Mouse (Mus musculus) hindbrain, embryonic 14.5 days (tissue): ENCODE measurements at regions not wholly inside any gene's neighbourhood (a gene's known extent, or its start where the extent isn't known, plus 50 kb on each side); places are given as distances from the start of the nearest gene placed in this dataset.

Source experiments
- ATAC-seq: fragments of 200-750 bp; cut with Nextera tagmentation; 2 replicates; pipeline ENCODE4 v1.8.0; 2017; ENCODE audit warnings: moderate number of reproducible peaks, mild to moderate bottlenecking, moderate TSS enrichment, moderate library complexity; ENCODE audit not compliant: low FRiP score
- DNase-seq: peaks from one replicate; pipeline ENCODE4 v3.0.0-alpha.2; 2015; ENCODE audit warnings: low spot score
- H3K27ac ChIP-seq: fragments of 300-500 bp; sonication (generic); 2 replicates; pipeline ENCODE4 v1.5.1; 2014; ENCODE audit warnings: mild to moderate bottlenecking, moderate library complexity
- H3K27me3 ChIP-seq: fragments of 300-500 bp; sonication (generic); 2 replicates; pipeline ENCODE4 v1.6.1; 2014; ENCODE audit warnings: mild to moderate bottlenecking, low read length, mixed read lengths; ENCODE audit not compliant: control insufficient read depth, insufficient read depth
- H3K36me3 ChIP-seq: fragments of 300-500 bp; sonication (generic); replicated peaks from 2 replicates; pipeline ENCODE4 v1.6.1; 2014; ENCODE audit not compliant: control insufficient read depth, insufficient read depth
- H3K4me1 ChIP-seq: fragments of 300-500 bp; sonication (generic); replicated peaks from 2 replicates; pipeline ENCODE4 v1.6.1; 2014; ENCODE audit warnings: antibody characterized with exemption, low read length, mixed read lengths; ENCODE audit not compliant: control insufficient read depth, insufficient read depth
- H3K4me2 ChIP-seq: fragments of 300-500 bp; sonication (generic); replicated peaks from 2 replicates; pipeline ENCODE4 v1.6.1; 2014; ENCODE audit warnings: mild to moderate bottlenecking, moderate library complexity
- H3K4me3 ChIP-seq: fragments of 300-500 bp; sonication (generic); replicated peaks from 2 replicates; pipeline ENCODE4 v1.5.1; 2014; ENCODE audit warnings: mild to moderate bottlenecking, low read length
- H3K9ac ChIP-seq: fragments of 300-500 bp; sonication (generic); 2 replicates; pipeline ENCODE4 v1.6.1; 2014
- H3K9me3 ChIP-seq: fragments of 300-500 bp; sonication (generic); 2 replicates; pipeline ENCODE4 v1.6.1; 2016; ENCODE audit warnings: low read length; ENCODE audit not compliant: control insufficient read depth
- WGBS: fragments of 180-500 bp; shearing (Covaris S2); extraction: QIAGEN DNeasy Blood & Tissue Kit; methylation state at CpG from one replicate; pipeline ENCODE4 v1.1.7; 2014; 5-methylcytosine and 5-hydroxymethylcytosine counted together

DNA sequence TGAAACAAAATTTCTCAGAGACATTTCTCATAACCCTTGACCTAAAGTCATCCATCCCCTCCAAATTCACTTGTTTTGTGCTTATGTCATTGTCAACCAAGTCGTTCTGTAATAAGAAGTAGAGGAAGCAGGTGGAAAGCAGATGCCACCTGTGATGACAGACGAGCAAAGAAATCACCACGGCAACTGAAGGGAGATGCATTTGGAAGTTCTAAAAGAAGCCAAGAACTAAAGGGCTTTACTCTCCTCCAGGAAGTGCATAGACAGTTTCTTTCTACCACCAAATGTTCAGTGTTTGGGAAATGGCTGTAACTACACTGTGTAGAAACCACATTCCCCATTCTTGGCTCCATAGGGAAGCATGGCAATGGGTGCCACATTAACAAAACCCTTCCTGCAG lies 317.4 kb downstream of the Gm10184 start:
- no peak overlapping the region for H3K4me3 ChIP-seq
- ATAC-seq = no peak
- no peak overlapping the region for H3K4me2 ChIP-seq
- H3K9me3 ChIP-seq = no peaks in the 10 kb centered on the region
- no peaks in the 10 kb centered on the region for H3K27me3 ChIP-seq
- no peaks in the 10 kb centered on the region for H3K36me3 ChIP-seq
- H3K27ac ChIP-seq = no peak overlapping the region
- no peak for DNase-seq
- 72% methylated on average over 3 of the region's 3 CpGs for WGBS
- H3K4me1 ChIP-seq = no peaks in the 10 kb centered on the region
- H3K9ac ChIP-seq = no peak overlapping the region

DNA sequence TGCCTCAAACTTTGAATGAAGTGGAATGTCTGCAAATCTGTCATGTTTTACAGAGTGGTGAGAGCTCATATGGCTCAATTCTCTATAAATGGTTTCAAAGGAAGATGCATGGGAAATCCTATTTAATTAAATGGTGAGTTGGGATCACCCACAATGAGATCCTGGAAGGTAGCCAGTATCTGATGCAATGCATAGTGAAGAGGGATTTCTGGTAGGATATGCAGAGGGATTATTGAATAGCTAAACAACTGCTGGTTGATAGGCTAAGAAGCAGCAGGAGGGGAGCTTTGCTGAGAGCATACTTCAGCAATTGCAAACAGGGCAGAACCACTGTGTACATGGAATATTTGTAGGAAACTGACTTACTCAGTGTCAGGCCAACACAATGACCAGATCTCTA lies 350.7 kb downstream of the Gm10184 start:
- no peaks in the 10 kb centered on the region for H3K27me3 ChIP-seq
- H3K4me3 ChIP-seq = no peak overlapping the region
- DNase-seq (peak; percentile 42), ATAC-seq (peak; percentile 68; the same call in 1 of the 2 replicates)
- H3K4me1 ChIP-seq = 0 out of 2 replicates have a peak, but pooled peaks cover 2% of the 10 kb centered on the region
- no peaks in the 10 kb centered on the region for H3K9me3 ChIP-seq
- no peaks in the 10 kb centered on the region for H3K36me3 ChIP-seq
- H3K9ac ChIP-seq = no peak overlapping the region
- H3K4me2 ChIP-seq = no peak overlapping the region
- no peak overlapping the region for H3K27ac ChIP-seq

DNA sequence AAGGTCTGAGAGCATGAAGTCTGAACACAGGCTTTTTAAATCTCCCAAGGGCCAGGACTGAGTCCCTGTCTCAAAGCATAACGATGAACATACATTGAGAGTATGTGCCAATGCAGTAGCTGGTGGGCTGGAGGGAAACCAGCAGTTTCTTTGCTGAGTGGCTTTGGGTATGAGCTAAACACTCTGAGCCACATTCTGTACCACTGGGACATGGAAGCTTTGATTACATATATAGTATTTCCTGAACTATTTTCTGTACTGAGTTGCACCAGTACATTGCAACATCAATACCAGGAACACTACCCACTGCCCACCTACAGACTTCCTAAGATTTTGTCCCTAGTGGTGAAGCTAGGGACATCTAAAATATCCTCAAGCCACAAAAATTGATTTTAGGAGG lies 354.3 kb upstream of the Fshr start:
- H3K4me3 ChIP-seq = no peak overlapping the region
- no peaks in the 10 kb centered on the region for H3K27me3 ChIP-seq
- H3K4me1 ChIP-seq = 0 out of 2 replicates have a peak, but pooled peaks cover 1% of the 10 kb centered on the region
- H3K9ac ChIP-seq = no peak overlapping the region
- 62% methylated on average over 1 of the region's 1 CpGs for WGBS
- no peaks in the 10 kb centered on the region for H3K36me3 ChIP-seq
- no peaks in the 10 kb centered on the region for H3K9me3 ChIP-seq
- DNase-seq (no peak), ATAC-seq (no peak)
- H3K27ac ChIP-seq = no peak overlapping the region
- H3K4me2 ChIP-seq = no peak overlapping the region

DNA sequence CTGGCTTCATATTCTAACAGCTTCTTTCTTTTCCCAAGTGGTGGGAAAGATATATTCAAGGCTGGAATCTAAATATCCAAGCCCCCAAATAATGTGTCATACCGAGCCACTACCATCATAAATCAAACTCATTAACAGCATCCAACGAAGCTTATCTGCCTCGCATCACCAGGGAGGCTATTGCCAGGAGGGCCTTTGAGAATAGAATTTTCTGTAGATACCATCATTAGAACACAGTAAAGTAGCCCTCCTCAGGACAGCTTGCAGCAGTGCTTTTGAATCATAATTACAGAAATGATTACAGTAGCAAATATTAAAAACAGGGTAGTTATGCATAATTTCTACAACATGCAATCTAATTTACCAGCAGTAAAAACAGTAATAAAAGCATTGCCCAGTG lies 353.1 kb upstream of the Fshr start:
- H3K4me3 ChIP-seq = no peak overlapping the region
- H3K4me2 ChIP-seq = no peak overlapping the region
- no peak overlapping the region for H3K27ac ChIP-seq
- H3K9me3 ChIP-seq = no peaks in the 10 kb centered on the region
- DNase-seq (peak; percentile 34), ATAC-seq (peak; percentile 64)
- H3K4me1 ChIP-seq = no peaks in the 10 kb centered on the region
- 33% methylated on average over 3 of the region's 3 CpGs for WGBS
- H3K27me3 ChIP-seq = no peaks in the 10 kb centered on the region
- no peak overlapping the region for H3K9ac ChIP-seq
- H3K36me3 ChIP-seq = no peaks in the 10 kb centered on the region

DNA sequence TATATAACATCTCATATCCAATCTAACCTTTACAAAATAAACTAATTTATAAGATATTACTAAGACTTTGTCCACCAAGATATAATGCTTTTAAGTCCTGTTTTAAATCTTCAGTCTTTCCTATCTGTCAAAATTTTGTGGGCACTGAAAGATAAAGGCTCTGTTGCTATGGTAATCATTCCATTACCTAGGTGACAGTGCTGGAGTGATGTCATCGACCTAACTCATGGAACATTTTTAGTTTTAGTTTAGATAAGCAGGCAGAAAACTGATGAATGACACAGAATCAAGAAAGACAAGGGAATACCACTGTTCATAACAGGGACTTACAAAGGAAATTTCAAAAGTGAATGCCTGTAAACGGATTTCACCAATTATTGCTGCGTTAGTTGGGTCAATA lies 350.3 kb upstream of the Fshr start:
- no peaks in the 10 kb centered on the region for H3K27me3 ChIP-seq
- H3K9ac ChIP-seq = no peak overlapping the region
- H3K4me1 ChIP-seq = no peaks in the 10 kb centered on the region
- H3K4me2 ChIP-seq = no peak overlapping the region
- no peaks in the 10 kb centered on the region for H3K36me3 ChIP-seq
- ATAC-seq (no peak), DNase-seq (no peak)
- no peak overlapping the region for H3K4me3 ChIP-seq
- H3K27ac ChIP-seq = no peak overlapping the region
- 85% methylated on average over 3 of the region's 3 CpGs for WGBS
- H3K9me3 ChIP-seq = no peaks in the 10 kb centered on the region

DNA sequence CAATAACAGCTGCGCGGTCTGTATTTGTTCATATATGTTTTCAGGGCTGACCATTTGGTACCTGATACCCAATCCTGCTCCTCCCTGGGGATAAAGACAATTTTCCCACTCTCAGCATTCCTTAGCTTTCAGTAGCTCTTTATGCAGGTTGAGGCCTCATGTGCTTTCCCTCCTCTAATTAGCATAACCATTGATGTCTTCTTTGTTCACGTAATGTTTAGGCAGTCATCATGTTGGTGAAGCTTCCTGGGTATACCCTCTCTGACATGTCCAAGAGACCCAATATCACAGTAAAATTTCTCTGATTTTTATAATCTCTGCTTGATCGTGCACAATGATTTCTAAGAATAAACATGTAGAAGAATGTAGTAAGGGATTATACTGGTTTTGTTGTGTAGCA lies 321.4 kb upstream of the Fshr start:
- no peak overlapping the region for H3K4me3 ChIP-seq
- no peak for DNase-seq
- no peaks in the 10 kb centered on the region for H3K36me3 ChIP-seq
- H3K27ac ChIP-seq = no peak overlapping the region
- 69% methylated on average over 4 of the region's 4 CpGs for WGBS
- no peak overlapping the region for H3K9ac ChIP-seq
- H3K4me2 ChIP-seq = no peak overlapping the region
- H3K27me3 ChIP-seq = no peaks in the 10 kb centered on the region
- H3K4me1 ChIP-seq = no peaks in the 10 kb centered on the region; the same call in 1 of the 2 replicates
- no peak for ATAC-seq
- no peaks in the 10 kb centered on the region for H3K9me3 ChIP-seq

DNA sequence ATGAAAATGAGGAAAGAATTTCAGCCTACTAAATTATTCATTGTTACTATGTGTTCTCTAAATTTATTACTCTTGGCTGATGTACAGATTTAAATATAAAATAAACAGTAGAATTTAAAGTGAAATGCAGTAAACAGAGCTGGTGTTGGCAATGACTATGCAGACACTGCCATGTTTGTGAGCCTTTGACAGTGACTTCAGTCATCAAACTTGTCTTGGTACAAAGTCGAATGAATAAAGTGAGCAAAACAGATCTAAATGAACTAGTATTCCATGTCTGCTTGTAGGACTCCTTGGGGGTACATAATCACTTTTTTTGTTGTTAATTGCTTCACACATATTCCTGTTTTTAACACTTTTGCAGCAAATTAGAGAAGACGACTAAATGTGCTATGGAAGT lies 318.9 kb upstream of the Fshr start:
- Histone ChIP-seq H3K4me1 (no peaks in the 10 kb centered on the region; the same call in 1 of the 2 replicates), H3K4me3 (no peak overlapping the region), H3K9me3 (no peaks in the 10 kb centered on the region), H3K27ac (no peak overlapping the region), H3K4me2 (no peak overlapping the region), H3K27me3 (no peaks in the 10 kb centered on the region), H3K36me3 (no peaks in the 10 kb centered on the region), H3K9ac (no peak overlapping the region)
- DNase-seq (no peak), ATAC-seq (no peak)
- WGBS = 73% methylated on average over 2 of the region's 2 CpGs

DNA sequence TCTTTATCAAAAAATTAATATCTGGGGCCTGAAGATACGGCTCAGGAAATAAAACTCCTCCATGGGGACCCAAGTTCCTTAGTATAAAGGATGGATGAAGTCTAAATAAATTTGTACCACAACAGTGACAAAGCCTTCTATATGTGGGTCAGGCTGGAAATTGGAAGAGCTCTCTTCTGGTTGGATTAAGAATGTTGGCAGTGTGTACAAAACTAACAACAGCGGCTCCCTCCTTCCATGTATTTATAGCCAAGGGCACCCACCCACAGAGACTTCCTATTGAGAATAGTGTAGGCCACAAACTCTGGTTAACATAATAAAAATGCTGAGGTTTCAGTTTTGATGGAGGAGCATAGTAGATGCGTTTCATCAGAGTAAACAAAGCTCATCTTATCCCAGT lies 304.8 kb upstream of the Fshr start:
- ATAC-seq (no peak), DNase-seq (no peak)
- Histone ChIP-seq H3K9me3 (no peaks in the 10 kb centered on the region), H3K4me1 (no peaks in the 10 kb centered on the region), H3K4me3 (no peak overlapping the region), H3K4me2 (no peak overlapping the region), H3K9ac (no peak overlapping the region), H3K27me3 (no peaks in the 10 kb centered on the region), H3K36me3 (no peaks in the 10 kb centered on the region), H3K27ac (no peak overlapping the region)
- 90% methylated on average over 3 of the region's 3 CpGs for WGBS

DNA sequence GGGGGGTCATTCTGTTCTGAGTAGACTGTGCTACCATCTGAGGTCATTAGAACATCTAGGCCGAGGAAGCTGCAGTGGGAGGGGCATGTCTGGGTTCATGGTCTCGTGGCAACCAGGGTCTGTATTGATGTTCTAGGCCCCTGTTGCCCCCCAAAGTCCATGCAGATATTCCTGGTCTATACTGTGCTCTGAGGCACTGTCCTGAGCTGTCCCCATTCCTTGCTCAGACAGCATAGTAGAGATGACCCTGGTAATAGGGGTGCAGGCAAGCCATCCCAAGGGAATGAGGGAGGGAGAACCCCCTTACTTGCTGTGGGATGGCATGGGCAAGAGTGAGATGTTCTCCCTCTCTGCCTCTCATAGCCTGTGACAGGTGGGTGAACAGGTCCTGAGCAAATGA lies 293.1 kb upstream of the Fshr start:
- H3K27me3 ChIP-seq = no peaks in the 10 kb centered on the region
- ATAC-seq = no peak
- H3K9ac ChIP-seq = no peak overlapping the region
- H3K9me3 ChIP-seq = no peaks in the 10 kb centered on the region
- H3K4me2 ChIP-seq = no peak overlapping the region
- H3K27ac ChIP-seq = no peak overlapping the region
- H3K36me3 ChIP-seq = no peaks in the 10 kb centered on the region
- no peak overlapping the region for H3K4me3 ChIP-seq
- 83% methylated on average over 2 of the region's 2 CpGs for WGBS
- DNase-seq = no peak
- H3K4me1 ChIP-seq = no peaks in the 10 kb centered on the region

DNA sequence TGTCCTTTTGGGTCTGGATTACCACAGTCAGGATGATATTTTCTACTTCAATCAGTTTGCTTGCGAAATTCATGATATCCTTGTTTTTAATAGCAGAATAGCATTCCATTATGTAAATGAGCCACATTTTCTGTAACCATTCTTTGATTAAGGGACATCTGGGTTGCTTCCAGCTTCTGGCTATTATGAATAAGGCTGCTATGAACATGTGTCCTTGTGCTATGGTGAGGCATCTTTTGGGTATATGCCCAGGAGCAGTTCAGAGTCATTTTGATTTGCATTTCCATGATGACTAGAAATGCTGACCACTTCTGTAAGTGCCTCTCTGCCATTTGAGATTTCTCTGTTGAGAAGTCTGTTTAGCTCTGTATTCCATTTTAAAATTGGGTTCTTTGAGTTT lies 266.0 kb upstream of the Fshr start:
- H3K27ac ChIP-seq = no peak overlapping the region
- DNase-seq (no peak), ATAC-seq (no peak)
- WGBS = 94% methylated on average over 1 of the region's 1 CpGs
- no peaks in the 10 kb centered on the region for H3K27me3 ChIP-seq
- H3K9ac ChIP-seq = no peak overlapping the region
- no peak overlapping the region for H3K4me3 ChIP-seq
- H3K9me3 ChIP-seq = no peaks in the 10 kb centered on the region
- H3K36me3 ChIP-seq = no peaks in the 10 kb centered on the region
- H3K4me2 ChIP-seq = no peak overlapping the region
- no peaks in the 10 kb centered on the region for H3K4me1 ChIP-seq
